Mouse (Mus musculus): Measurements from ENCODE around the gene Tcirg1. TPM values are rescaled to one million over a fixed set of nuclear protein-coding genes. Genes with fewer than 3 reads are reported as not detected.

Tcirg1 gene
- total and polyA plus RNA-seq, 3 experiments, result 7.4 to 50.5 (median 12.4) TPM

GRCm38 (mm10) chr19:3862713-3863112 lies 44.2 kb downstream of the Tcirg1 start:
- Histone ChIP-seq H3K79me2 (replicated peaks; ENCODE audit: control insufficient read depth, insufficient read depth, low read length) (0 out of 2 replicates have a peak, but pooled peaks cover 3% of the 10 kb centered on the region), H3K27me3 (ENCODE audit: control insufficient read depth, insufficient read depth, low read length) (no peaks in the 10 kb centered on the region), H3K9ac (ENCODE audit: low read depth, low read length) (no peak overlapping the region), H3K27ac (no peak overlapping the region), H3K4me1 (ENCODE audit: control insufficient read depth, insufficient read depth, low read length) (peaks cover 2% of the 10 kb centered on the region), H3K36me3 (ENCODE audit: control insufficient read depth, insufficient read depth, low read length) (no peaks in the 10 kb centered on the region), H3K4me3 (no peak overlapping the region)
- 73% methylated on average over 2 of the region's 2 CpGs for WGBS
- DNase-seq, result no peak
- intact Hi-C loops (cut with DNase I), result no loop called here
- no peak for TF ChIP-seq POLR2A (IDR thresholded peaks at IDR 0.05; ENCODE audit: insufficient read depth, low read depth, low read length)
- TF ChIP-seq EP300 (IDR thresholded peaks at IDR 0.05; ENCODE audit: insufficient read depth, low read depth, low read length), result no peak
- TF ChIP-seq CTCF (IDR thresholded peaks at IDR 0.05), result no peak

GRCm38 (mm10) chr19:3857220-3857619 lies 49.7 kb downstream of the Tcirg1 start:
- no peaks in the 10 kb centered on the region for H3K27me3 ChIP-seq (ENCODE audit: control insufficient read depth, insufficient read depth, low read length)
- no peak for DNase-seq
- TF ChIP-seq POLR2A (IDR thresholded peaks at IDR 0.05; ENCODE audit: insufficient read depth, low read depth, low read length) (no peak), CTCF (IDR thresholded peaks at IDR 0.05) (no peak), EP300 (IDR thresholded peaks at IDR 0.05; ENCODE audit: insufficient read depth, low read depth, low read length) (no peak)
- no peak overlapping the region for H3K9ac ChIP-seq (ENCODE audit: low read depth, low read length)
- peaks cover 5% of the 10 kb centered on the region for H3K4me1 ChIP-seq (ENCODE audit: control insufficient read depth, insufficient read depth, low read length)
- peaks cover 6% of the 10 kb centered on the region for H3K36me3 ChIP-seq (ENCODE audit: control insufficient read depth, insufficient read depth, low read length)
- intact Hi-C loops (cut with DNase I), result no loop called here
- WGBS, result 78% methylated on average over 3 of the region's 3 CpGs
- no peak overlapping the region for H3K27ac ChIP-seq
- H3K79me2 ChIP-seq (replicated peaks; ENCODE audit: control insufficient read depth, insufficient read depth, low read length), result peaks cover 3% of the 10 kb centered on the region; the same call in 1 of the 2 replicates
- no peak overlapping the region for H3K4me3 ChIP-seq

- Histone ChIP-seq H3K79me2 (replicated peaks; ENCODE audit: control insufficient read depth, insufficient read depth, low read length) (peaks cover 3% of the 10 kb centered on the region; the same call in 1 of the 2 replicates), H3K27ac (no peak overlapping the region), H3K9ac (ENCODE audit: low read depth, low read length) (no peak overlapping the region), H3K4me3 (no peak overlapping the region), H3K36me3 (ENCODE audit: control insufficient read depth, insufficient read depth, low read length) (peaks cover 6% of the 10 kb centered on the region), H3K4me1 (ENCODE audit: control insufficient read depth, insufficient read depth, low read length) (peaks cover 3% of the 10 kb centered on the region), H3K27me3 (ENCODE audit: control insufficient read depth, insufficient read depth, low read length) (no peaks in the 10 kb centered on the region)
- no peak for DNase-seq
- intact Hi-C loops (cut with DNase I), result no loop called here
- WGBS, result 33% methylated on average over 4 of the region's 4 CpGs
- TF ChIP-seq CTCF (IDR thresholded peaks at IDR 0.05) (no peak), EP300 (IDR thresholded peaks at IDR 0.05; ENCODE audit: insufficient read depth, low read depth, low read length) (no peak), POLR2A (IDR thresholded peaks at IDR 0.05; ENCODE audit: insufficient read depth, low read depth, low read length) (no peak)
Observed at GRCm38 (mm10) chr19:3855601-3856000, 51.3 kb downstream of the Tcirg1 start.

GRCm38 (mm10) chr19:3855091-3855490 lies 51.8 kb downstream of the Tcirg1 start:
- Histone ChIP-seq H3K36me3 (ENCODE audit: control insufficient read depth, insufficient read depth, low read length) (peaks cover 6% of the 10 kb centered on the region), H3K27ac (no peak overlapping the region), H3K27me3 (ENCODE audit: control insufficient read depth, insufficient read depth, low read length) (no peaks in the 10 kb centered on the region), H3K4me3 (no peak overlapping the region), H3K79me2 (replicated peaks; ENCODE audit: control insufficient read depth, insufficient read depth, low read length) (peaks cover 3% of the 10 kb centered on the region; the same call in 1 of the 2 replicates), H3K4me1 (ENCODE audit: control insufficient read depth, insufficient read depth, low read length) (peaks cover 3% of the 10 kb centered on the region), H3K9ac (ENCODE audit: low read depth, low read length) (no peak overlapping the region)
- no peak for DNase-seq
- intact Hi-C loops (cut with DNase I), result no loop called here
- TF ChIP-seq POLR2A (IDR thresholded peaks at IDR 0.05; ENCODE audit: insufficient read depth, low read depth, low read length) (no peak), CTCF (IDR thresholded peaks at IDR 0.05) (no peak), EP300 (IDR thresholded peaks at IDR 0.05; ENCODE audit: insufficient read depth, low read depth, low read length) (no peak)
- WGBS, result 74% methylated on average over 6 of the region's 6 CpGs

GRCm38 (mm10) chr19:3853891-3854290 lies 53.0 kb downstream of the Tcirg1 start:
- Histone ChIP-seq H3K4me1 (ENCODE audit: control insufficient read depth, insufficient read depth, low read length) (peaks cover 3% of the 10 kb centered on the region), H3K27me3 (ENCODE audit: control insufficient read depth, insufficient read depth, low read length) (no peaks in the 10 kb centered on the region), H3K36me3 (ENCODE audit: control insufficient read depth, insufficient read depth, low read length) (peaks cover 6% of the 10 kb centered on the region), H3K4me3 (no peak overlapping the region), H3K9ac (ENCODE audit: low read depth, low read length) (no peak overlapping the region), H3K79me2 (replicated peaks; ENCODE audit: control insufficient read depth, insufficient read depth, low read length) (peaks cover 2% of the 10 kb centered on the region; the same call in 1 of the 2 replicates), H3K27ac (no peak overlapping the region)
- intact Hi-C loops (cut with DNase I), result loop anchor here (2.0 to 5.0 kb wide), 3 partner anchors 53 to 128 kb away; partner anchors contain the start of gene Tcirg1
- 91% methylated on average over 1 of the region's 1 CpGs for WGBS
- TF ChIP-seq CTCF (IDR thresholded peaks at IDR 0.05) (no peak), EP300 (IDR thresholded peaks at IDR 0.05; ENCODE audit: insufficient read depth, low read depth, low read length) (no peak), POLR2A (IDR thresholded peaks at IDR 0.05; ENCODE audit: insufficient read depth, low read depth, low read length) (no peak)
- DNase-seq, result no peak

GRCm38 (mm10) chr19:3853121-3853520 lies 53.8 kb downstream of the Tcirg1 start:
- no peak overlapping the region for H3K9ac ChIP-seq (ENCODE audit: low read depth, low read length)
- H3K4me3 ChIP-seq, result no peak overlapping the region
- 94% methylated on average over 10 of the region's 10 CpGs for WGBS
- DNase-seq, result no peak
- H3K36me3 ChIP-seq (ENCODE audit: control insufficient read depth, insufficient read depth, low read length), result peaks cover 6% of the 10 kb centered on the region
- H3K27ac ChIP-seq, result no peak overlapping the region
- H3K79me2 ChIP-seq (replicated peaks; ENCODE audit: control insufficient read depth, insufficient read depth, low read length), result peaks cover 2% of the 10 kb centered on the region; the same call in 1 of the 2 replicates
- intact Hi-C loops (cut with DNase I), result loop anchor here (2.0 to 5.0 kb wide), 3 partner anchors 54 to 129 kb away; partner anchors contain the start of gene Tcirg1
- H3K27me3 ChIP-seq (ENCODE audit: control insufficient read depth, insufficient read depth, low read length), result no peaks in the 10 kb centered on the region
- peaks cover 3% of the 10 kb centered on the region for H3K4me1 ChIP-seq (ENCODE audit: control insufficient read depth, insufficient read depth, low read length)
- no peak for TF ChIP-seq POLR2A (IDR thresholded peaks at IDR 0.05; ENCODE audit: insufficient read depth, low read depth, low read length)
- TF ChIP-seq CTCF (IDR thresholded peaks at IDR 0.05), result no peak
- no peak for TF ChIP-seq EP300 (IDR thresholded peaks at IDR 0.05; ENCODE audit: insufficient read depth, low read depth, low read length)
